Mouse (Mus musculus) ZHBTc4 (cell line): Measurements from ENCODE around the gene Hoxc4.
A peak's percentile ranks its signal among the peaks of the same experiment; 100 is the strongest.

ENCODE experiments used
- DNase-seq: peaks from one replicate; pipeline ENCODE4 v3.0.0-alpha.2; 2011; ENCODE audit warnings: low read depth, low spot score

Gene Hoxc4

GRCm38 (mm10) chr15:103084944-103085343, 66.2 kb downstream of the Hoxc4 start:
- DNase-seq, result no peak

DNA sequence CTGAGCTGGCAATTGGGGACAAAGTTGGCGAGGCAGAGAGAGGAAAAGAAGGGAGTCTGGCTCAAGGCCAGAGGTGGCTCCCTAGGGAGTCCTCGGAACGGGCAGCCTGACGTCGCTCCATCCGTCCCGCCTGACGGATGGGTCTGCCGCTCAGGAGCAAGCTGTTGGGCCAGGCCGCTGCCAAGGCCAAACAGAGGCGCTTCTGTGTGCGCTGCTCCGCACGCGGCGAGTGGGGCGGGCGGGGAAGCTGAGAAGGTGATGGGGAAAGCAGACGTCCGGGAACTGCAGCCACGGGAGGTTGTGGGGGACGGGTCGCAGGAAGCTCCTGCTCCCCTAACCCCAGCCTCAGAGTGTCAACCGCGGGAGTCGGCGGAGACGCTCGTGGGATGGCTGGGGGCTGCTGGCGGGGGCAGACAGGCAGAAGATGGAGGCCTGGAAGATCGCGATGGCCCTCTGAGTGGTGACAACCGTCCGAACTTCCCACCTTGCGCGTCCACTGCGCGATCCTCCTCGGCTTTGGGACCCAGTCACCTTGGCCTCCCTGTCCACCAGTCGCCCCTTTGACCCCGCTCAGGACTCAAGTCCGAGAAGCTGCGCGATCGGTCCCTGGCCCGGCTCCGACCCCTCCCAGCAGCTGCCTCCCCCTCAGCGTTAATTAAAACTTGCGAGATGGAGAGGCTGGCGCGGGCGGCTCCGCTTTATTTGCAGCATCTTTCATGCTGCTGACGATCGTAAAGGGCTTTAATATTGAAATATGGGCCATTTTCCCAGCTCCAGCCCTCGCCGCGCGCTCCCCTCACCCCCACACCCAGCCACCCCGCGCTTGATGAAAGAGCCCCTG, 67.3 kb downstream of the Hoxc4 start:
- DNase-seq, result peak; percentile 61
